Mouse (Mus musculus): ENCODE measurements around the gene Arhgef28. TPM values are rescaled to one million over a fixed set of nuclear protein-coding genes. Genes with fewer than 3 reads are reported as not detected.

Gene Arhgef28
- total RNA-seq, 1 experiment from 2014 or later, result 19.8 TPM

DNA sequence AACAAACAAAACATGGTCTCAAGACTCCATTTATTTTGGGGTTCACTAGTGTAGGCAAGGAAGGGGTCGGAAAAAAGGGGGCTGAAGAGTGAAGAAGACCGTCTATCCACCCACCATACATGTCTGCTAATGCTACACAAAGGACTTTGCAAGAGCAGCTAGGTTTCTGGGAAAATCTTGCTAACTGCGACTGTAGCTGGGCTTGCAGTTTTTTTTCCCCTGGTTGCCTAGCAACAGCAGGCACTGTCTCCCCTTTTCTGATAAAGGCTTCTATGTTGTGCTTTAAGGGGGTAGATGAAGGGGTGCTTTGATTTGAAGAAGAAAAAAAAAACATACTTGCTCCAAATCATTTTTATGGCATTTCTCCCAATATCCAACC, 305.9 kb downstream of the Arhgef28 start:
- DNase-seq, result no peak

DNA sequence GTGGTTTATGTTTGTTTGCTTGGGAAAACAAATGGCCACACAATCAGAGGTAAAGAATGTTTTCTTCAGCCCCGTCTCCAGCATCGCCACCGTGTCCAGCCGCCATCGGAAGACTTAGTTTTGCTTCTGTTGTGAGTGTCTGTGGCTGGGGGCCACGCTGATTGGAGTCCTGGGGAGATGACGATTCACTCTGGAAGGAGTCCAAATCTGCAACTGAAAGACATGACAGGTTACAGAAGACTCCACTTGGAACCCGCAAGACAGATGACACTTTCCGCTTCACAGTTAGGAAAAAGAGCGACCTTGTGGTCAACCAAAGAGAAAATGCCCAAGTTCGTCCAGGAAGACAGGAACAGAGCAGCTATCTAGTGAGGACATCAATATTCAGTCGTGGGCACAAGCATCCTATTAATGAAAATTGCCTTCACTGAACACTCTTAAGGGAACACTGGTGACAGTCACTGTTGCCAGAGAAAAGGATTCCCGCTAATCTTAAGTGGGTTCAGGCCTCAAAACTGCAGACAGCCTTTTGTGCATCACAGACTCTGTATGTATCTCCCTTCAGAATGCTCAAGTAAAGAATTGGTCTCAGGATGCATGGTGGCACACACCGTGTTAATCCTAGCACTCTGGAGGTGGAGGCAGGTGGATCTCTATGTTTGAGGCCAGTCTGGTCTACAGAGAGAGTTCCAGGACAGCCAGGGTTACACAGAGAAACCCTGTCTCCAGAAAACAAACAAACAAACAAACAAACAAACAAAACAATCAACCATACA, 306.4 kb downstream of the Arhgef28 start:
- DNase-seq, result no peak

DNA sequence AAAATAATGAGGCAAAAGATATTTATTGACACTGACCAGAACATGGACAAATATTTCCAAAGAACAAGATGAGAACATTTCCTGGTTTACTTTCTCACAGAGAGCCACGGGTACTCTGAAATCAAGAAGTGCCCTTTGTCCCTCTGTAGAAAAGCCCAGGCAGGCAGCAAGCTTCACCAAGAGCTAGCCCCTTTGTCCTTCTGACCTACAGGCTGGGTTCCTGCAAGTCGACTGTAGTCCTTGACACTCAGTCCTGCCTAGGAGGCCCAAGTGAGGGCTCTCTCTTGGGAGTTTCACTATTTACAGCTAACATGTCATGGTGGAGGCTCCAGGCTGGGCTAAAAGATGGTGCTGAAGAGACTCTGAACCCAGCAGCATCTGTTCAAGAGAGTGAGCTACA, 307.6 kb downstream of the Arhgef28 start:
- DNase-seq, result no peak

DNA sequence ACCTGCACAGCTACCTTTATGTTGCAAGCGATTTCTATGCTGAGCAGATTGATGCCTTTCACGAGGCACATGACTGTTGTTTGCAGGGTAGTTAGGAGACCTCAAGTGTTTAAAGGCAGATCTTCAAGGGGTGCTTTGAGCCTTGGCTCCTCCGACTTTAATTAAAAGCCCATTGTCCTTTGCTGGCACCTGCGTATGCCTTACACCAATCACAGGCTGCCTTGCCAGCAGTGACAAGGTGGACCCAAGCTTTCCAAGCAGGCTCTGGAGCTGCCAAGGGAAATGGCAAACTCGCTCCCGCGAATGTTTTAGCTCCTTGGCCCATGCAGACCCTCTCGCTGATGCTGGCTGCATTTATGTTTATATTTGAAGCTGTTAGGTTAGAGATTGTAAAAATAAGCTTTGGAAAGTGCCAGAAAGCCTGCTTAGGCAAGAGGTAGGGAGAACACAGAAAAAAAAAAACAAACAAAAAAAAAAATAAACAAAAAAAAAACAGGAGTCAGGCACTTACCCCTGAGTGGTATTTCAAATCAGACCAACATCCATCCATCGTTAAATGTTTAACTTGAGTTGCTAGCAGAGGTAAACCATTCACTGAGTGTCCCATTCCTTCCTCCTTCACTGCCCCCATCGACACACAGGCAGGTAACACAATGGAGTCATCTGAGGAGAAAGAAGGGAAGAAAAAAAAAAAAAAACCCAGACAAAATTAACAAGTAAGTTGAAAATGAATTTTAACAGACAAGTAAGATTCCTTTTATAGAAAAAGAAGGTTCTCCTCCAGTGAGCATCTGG, 313.0 kb downstream of the Arhgef28 start:
- DNase-seq, result no peak

DNA sequence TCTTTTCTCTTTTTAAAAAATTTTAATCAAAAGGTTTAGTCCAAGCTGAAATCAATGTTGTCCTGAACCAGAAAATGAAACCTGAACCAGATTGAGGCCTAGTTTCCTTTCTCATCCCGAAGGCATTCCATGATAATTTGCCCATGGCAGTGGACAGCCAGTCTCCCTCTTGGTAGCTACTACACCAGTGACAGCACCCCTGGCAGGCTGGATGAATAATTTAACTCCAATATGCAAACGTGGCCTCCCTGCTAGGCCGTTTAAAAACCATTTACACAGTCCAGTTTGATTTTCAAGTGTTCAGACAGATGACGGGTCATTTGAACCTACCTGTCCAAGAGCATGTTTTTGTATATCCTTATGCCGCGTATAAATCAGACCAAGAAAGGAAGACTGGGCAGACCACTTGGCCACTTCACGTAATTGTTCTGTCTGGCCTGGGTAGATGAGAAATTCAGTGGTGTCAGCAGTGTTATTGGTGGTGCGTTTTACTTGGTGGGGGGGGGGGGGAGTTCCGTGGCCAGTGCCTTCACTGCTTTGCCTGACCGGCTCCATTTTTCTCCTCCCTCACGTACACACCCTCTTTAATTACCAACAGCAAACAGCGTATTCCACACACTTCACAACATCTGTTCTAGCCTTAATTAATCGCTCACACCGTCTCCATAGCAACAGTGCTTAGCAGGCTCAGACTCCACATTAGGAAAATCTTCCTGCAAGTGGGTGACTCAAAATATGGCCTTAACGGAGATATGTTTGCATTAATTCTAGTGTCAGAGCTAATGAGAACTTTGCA, 314.0 kb downstream of the Arhgef28 start:
- DNase-seq, result no peak

DNA sequence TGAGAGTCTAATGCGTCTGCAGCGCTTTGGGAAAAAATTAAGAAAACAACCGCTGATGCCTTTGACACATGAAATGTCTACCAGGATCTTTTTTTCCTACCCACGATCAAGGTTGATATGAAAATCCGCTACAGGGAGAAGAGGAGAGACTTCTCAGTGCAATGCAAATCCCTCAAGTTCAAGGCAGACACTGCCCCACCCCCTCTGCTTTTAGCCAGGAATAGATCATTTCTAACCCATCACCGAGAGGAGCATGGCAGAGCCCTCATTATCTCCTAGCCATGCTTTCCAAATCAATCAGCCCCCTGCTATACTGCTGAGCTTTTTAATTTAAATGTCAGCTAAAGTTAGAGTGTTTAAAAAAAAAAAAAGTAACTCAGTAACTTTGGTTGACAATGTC, 318.2 kb downstream of the Arhgef28 start:
- DNase-seq, result no peak

DNA sequence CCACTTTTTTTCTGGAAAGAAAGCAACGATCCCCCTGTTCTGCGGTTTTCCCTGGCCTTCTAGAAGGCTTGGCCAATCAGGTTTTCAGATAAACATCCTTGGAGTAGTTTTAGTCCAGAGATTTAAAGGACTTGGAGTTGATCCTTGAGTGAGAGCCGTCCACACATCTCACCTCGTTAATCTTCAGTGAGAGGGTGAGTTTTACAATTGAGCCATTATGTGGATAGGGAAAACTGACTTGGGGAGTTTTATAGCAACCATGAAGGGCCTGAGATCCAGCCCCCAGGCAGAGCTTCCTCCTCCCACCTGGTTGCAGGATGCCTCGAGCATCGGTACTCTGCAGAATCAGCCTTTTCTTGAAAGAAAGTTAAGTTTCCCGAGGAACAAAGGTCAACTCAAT, 318.7 kb downstream of the Arhgef28 start:
- no peak for DNase-seq

DNA sequence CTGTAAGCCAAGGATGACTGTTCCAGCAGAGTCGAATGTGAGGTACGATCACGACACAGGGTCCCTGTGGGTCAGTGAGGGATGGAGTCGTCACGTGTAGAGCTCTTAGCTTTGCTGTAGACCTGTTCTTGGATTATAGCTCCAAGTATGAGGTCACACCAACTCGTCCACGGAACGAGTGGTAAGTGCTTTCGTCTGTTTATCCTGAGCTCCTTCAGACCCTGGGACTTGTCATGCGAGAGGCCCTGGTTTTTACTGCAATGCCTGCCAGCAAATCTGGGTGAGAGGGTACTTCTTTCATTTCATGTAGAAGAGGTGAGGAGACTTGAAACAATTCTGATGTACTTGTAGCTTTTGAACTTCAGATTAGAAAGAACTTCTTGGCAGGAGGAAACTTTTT, 322.6 kb downstream of the Arhgef28 start:
- no peak for DNase-seq

DNA sequence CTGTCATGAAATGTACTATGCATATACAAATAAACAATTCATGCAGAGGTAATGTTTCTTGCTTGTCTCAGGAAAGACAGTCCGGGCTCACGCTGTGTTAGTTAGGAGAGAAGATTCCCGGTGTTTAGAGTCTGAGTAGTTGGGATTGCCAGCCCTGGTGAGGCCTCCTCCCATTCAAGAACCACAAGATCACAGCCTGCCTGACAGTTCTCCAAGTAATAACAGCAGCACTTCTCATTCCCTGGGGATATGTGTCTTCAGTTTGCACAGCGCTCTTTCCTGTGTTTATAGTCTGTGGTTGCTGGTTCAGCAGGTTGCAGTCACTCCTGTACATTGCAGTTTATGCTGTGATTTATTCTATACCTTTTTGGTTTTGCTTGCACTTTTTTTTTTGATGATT, 329.8 kb downstream of the Arhgef28 start:
- DNase-seq, result no peak

DNA sequence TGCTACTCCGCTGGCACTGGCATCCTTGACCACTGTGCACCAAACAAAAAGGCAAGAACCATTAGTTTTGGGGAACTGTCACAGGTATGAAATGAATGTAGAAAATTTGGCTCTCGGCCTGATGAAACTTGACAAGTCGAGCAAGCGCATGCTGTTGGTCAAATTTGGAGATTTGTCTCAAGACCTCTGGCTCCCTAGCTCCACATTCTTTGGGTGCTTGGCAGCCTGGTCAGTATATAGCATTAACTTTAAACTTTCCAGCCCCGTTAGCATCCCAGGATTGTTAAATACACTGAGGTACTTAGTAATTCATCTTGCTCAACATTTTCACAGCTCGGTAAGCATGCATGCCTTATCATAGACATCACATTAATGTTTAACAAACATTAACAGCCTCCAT, 330.2 kb downstream of the Arhgef28 start:
- no peak for DNase-seq

DNA sequence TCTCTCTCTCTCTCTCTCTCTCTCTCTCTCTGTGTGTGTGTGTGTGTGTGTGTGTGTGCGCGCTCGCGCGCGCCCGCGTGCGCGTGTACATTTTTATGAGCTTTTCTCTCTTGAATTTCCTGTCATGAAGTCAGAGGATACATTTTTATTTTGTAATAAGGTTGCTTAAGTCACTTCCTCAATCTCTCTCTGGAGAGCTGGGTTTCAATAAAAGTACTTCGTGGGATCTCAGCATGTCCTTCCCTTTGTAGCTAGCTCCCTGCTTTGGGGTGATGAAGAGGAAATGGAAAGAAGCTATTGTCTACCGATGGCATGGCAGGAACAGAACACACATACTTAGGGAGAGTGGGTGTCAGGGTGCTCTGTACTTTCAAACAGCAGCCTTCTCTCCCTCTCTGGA, 336.8 kb downstream of the Arhgef28 start:
- no peak for DNase-seq

DNA sequence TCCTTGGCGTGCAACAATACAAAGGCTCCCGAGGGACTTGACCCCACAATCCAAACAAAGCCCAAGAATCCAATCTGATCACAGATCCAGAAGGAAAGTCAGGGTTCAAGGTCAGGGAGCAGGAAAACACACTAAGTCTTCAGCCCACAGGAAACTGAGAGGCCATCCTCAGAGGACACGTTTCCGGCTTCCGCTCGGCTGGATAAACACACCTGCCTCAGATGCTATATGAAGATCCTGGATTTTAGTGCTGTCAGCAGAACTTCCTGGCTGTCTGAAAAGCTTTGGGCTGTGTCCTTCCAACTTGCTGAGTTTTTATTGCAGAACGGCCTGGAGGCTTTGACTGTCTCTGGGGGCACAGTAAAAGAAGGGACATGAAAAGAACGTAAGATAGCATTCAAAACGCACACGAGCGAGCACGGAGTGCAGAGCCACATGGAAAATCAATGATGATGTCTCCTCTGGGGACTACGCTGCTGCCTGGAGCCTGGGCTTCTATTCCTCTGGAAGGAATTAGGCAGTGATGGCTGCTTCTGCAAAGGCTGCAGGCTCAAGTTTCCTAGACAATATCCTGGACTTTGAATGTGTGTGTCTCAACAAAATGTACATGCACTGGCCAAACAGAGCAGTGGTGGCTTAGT, 338.8 kb downstream of the Arhgef28 start:
- peak; percentile 11 for DNase-seq

DNA sequence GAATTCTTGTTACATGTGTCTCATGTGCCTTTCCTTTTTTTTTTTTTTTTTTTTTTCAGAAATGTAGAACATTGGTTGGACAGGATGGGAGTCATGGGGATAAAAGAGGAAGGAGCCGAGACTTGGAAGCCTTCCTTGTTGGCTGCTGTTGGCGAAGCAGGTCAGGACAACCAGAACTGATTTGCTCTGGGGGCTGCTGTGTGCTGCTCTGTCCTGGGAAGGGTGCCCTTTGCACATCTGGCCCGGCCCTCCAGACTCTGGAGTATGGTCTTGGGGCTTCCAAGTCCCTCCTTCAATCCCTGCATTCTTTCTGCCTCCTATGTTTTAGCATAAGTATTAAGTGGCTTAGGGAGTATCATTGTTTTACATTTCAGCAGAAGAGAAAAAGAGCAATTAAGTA, 347.2 kb downstream of the Arhgef28 start:
- no peak for DNase-seq

DNA sequence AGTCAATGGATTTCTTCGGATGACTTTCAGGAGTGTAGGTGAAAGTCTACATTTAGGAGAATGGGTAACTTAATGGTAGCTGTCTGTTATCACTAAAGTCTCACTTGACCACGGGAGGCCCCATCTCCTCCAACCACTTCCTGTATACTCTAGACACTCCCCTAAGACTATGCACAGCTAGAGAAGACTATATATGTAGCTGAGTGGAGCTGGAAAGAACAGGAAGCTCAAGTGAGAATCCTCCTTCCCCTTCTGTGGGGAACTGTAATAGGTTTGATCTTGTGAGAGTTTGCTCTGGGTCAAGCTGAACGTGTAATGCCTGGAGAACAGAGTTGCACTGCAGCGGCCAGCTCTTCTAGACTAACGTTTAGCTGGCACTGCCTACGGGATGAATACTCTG, 348.4 kb downstream of the Arhgef28 start:
- no peak for DNase-seq

DNA sequence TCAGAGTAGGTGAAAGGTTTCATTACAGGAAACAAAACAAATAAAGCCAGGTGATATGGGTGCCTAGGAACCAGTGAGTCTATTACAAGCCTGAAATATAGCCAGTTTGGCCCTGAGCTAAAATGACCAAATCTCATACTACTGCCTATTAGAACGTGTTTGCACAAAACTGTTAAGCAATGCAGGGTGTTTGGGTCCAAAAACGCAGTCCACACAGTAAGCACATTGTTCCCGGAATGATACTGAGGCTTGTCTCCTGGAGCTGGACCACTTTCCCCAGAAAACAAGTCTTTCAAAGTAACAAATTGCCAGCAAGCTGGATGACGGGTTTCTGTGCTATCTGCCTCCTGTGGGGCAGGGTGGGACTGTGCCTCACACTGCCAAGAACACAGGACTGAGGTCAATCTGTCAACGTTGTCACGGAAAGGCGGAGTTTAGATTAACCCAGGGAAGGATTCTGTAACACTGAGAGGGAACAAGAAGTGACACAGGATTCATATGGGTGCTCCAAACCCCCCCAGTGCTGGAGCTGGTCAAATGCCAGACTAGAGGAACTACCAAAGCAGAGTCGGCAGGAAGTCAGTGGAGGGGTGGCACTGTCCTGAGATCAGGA, 352.8 kb downstream of the Arhgef28 start:
- no peak for DNase-seq

Other genes with a start within 250 kb of the Arhgef28 start
- 15.1 and 19.1 TPM in 2 replicates for gene Utp15, start 56.6 kb upstream of the Arhgef28 start, total RNA-seq (2021)
- 22.9 and 29.1 TPM in 2 replicates for gene Ankra2, start 56.6 kb upstream of the Arhgef28 start, total RNA-seq (2021)
- not detected in 2 replicates for gene Gm21976, start 73.4 kb upstream of the Arhgef28 start, total RNA-seq (2021)
- 357 and 391 TPM in 2 replicates for gene Btf3, start 110.6 kb upstream of the Arhgef28 start, total RNA-seq (2021)
- 0.30 and 0.48 TPM in 2 replicates for gene Foxd1, start 147.8 kb upstream of the Arhgef28 start, total RNA-seq (2021)